Mouse (Mus musculus) liver, postnatal 0 days (tissue): ENCODE data around the gene Dnttip1.

Source experiments
- CTCF ChIP-seq: sonication (generic); IDR thresholded peaks from 2 replicates; pipeline ENCODE4 v1.5.1; 2016; ENCODE audit warnings: antibody characterized with exemption, low read depth
- EP300 ChIP-seq: IDR thresholded peaks from 2 replicates; pipeline ENCODE4 v1.6.1; 2016; ENCODE audit warnings: antibody characterized with exemption, low read depth, mild to moderate bottlenecking

GRCm38 (mm10) chr2:164776130-164776529 is 30.3 kb downstream of the Dnttip1 start:
- no peak for TF ChIP-seq CTCF
- no peak for TF ChIP-seq EP300
